Mouse (Mus musculus): ENCODE results near the gene Cyld.

DNA sequence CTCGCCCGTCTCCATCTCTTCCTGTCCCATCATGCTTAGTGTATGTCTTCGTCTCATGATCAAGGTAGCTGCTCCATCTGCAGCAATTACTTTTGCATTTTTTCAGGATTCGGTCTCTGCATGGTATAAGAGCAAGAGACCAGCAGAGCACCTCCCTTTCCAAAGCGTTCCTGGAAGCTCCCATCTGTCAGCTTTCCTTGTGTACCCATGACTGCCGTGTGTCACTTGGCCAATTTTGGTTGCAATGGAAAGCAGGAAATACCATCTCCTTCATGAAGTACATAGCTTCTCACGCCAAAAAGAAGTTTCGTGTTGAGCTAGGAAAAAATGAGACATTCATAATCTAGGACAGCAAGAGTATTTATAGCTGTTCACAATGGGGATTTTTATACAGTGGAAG, 15.8 kb upstream of the Cyld start:
- TF ChIP-seq POLR2A (IDR thresholded peaks at IDR 0.05; ENCODE audit: insufficient read length, low read depth) (no peak), MYOG (IDR thresholded peaks at IDR 0.05; ENCODE audit: control insufficient read depth in 1 of 3, insufficient read depth in 1 of 3, insufficient read length in 2 of 3, low read depth in 2 of 3) (no peak), POLR2AphosphoS2 (IDR thresholded peaks at IDR 0.05; ENCODE audit: insufficient read length, low read depth) (no peak), REST (IDR thresholded peaks at IDR 0.05; ENCODE audit: insufficient read depth, insufficient read length) (no peak), USF1 (IDR thresholded peaks at IDR 0.05; ENCODE audit: low read depth) (no peak), MYOD1 (IDR thresholded peaks at IDR 0.05; ENCODE audit: control insufficient read depth in 1 of 3, insufficient read length in 2 of 3, low read depth in 2 of 3) (no peak)
